8 mouse cellular contexts compared by ENCODE assay signal in genomic region chr3:103858881-103859801, GRCm38 (mm10). TPM values are rescaled to one million over a fixed set of nuclear protein-coding genes. Genes with fewer than 3 reads are reported as not detected.
DNase-seq lines count a peak whose midpoint lies in the region; ATAC-seq and TF ChIP-seq lines count a peak whose summit lies in the region.

TSS of gene Ptpn22 (plus strand) at chr3:103859795.

- DNase-seq in CD4-positive helper T cell, adult 2 months (ENCODE audit: low read depth, low spot score): peak; percentile 75
- no peak for DNase-seq in layer of hippocampus, postnatal 25 days (ENCODE audit: extremely low spot score in 1 of 2, low spot score in 1 of 2)
- DNase-seq in left cerebral cortex, postnatal 25 days (ENCODE audit: low spot score in 2 of 2): no peak

- ATAC-seq in activated CD4-positive, CD25-positive, alpha-beta regulatory T cell, adult 4 months: peak; percentile 11
- ATAC-seq in inflammation-experienced regulatory T-cells, adult 6 months: peak; percentile 22
- ATAC-seq in megakaryocyte-erythroid progenitor cell, adult 5-6 weeks (replicated peaks; ENCODE audit: low FRiP score, low TSS enrichment, poor library complexity, severe bottlenecking): peak; percentile 40
- ATAC-seq in frontal cortex, adult (ENCODE audit: low TSS enrichment): no peak
- no peak for ATAC-seq in intestine, postnatal 0 days

- no peak within 1 kb of the TSS for H3K4me2 ChIP-seq in intestine, postnatal 0 days (replicated peaks; ENCODE audit: low read depth)

- no peaks in the 10 kb centered on the region for H3K36me3 ChIP-seq in intestine, postnatal 0 days (ENCODE audit: control insufficient read depth, insufficient read depth)

- no peak within 1 kb of the TSS for H3K4me3 ChIP-seq in intestine, postnatal 0 days (ENCODE audit: low read depth, low read length)

- no peaks in the 10 kb centered on the region for H3K4me1 ChIP-seq in intestine, postnatal 0 days (replicated peaks; ENCODE audit: control insufficient read depth, insufficient read depth, low read length)

- WGBS in intestine, postnatal 0 days: 70% methylated on average over 12 of the region's 12 CpGs

- H3K9me3 ChIP-seq in intestine, postnatal 0 days (ENCODE audit: control insufficient read depth): no peaks in the 10 kb centered on the region

- H3K27ac ChIP-seq in intestine, postnatal 0 days (ENCODE audit: low read depth, low read length): no peak within 1 kb of the TSS

- no peak within 1 kb of the TSS for H3K9ac ChIP-seq in intestine, postnatal 0 days (ENCODE audit: low read depth, low read length)

- no peak for TF ChIP-seq CTCF in intestine, postnatal 0 days (IDR thresholded peaks at IDR 0.05; ENCODE audit: low read depth)

- no peaks in the 10 kb centered on the region for H3K27me3 ChIP-seq in intestine, postnatal 0 days (replicated peaks; ENCODE audit: control insufficient read depth, insufficient read depth, low read length)

- intact Hi-C loops in left cerebral cortex, postnatal 25 days (cut with DNase I): no loop called here

RNA-seq across cellular contexts. Expression of gene Ptpn22, which starts in this region (rescaled TPM):
- 100 to 1,000 TPM; 302 to 352 TPM for polyA plus RNA-seq in activated CD4-positive, CD25-positive, alpha-beta regulatory T cell, adult 4 months (2017; shearing (Covaris generic))
- 100 to 1,000 TPM; 410 to 567 (median 415) TPM for polyA plus RNA-seq in inflammation-experienced regulatory T-cells, adult 6 months (2017; shearing (Covaris generic))
- 6.7 and 15.5 TPM in 2 replicates for total RNA-seq in megakaryocyte-erythroid progenitor cell, adult 5-6 weeks (2014; fragmentation: Nextera tagmentation)
- 14.0 and 19.4 TPM in 2 replicates for total RNA-seq in megakaryocyte-erythroid progenitor cell, adult 5-6 weeks (2017)
- under 1 TPM; 0.91 to 0.96 TPM for total RNA-seq in layer of hippocampus, postnatal 25 days (2021)
- polyA plus RNA-seq in intestine, postnatal 0 days (2015; fragmentation: Nextera tagmentation; extraction: Ambion mirVana): 1.5 TPM in 2 replicates
- 1 to 10 TPM; 1.2 to 1.7 TPM for total RNA-seq in left cerebral cortex, postnatal 25 days (2021)

Comparison
In these comparisons a context has a peak if more than half of its experiments do, and no peak if none do; other contexts are left out.
1. RNA of gene Ptpn22 (polyA plus RNA-seq): 410 to 567 TPM in inflammation-experienced regulatory T-cells, adult 6 months and 302 to 352 TPM in activated CD4-positive, CD25-positive, alpha-beta regulatory T cell, adult 4 months; 1.5 TPM in intestine, postnatal 0 days; every median in the first group is over 100 times any median in the second.
2. ATAC-seq: peak in activated CD4-positive, CD25-positive, alpha-beta regulatory T cell, adult 4 months (single experiment), inflammation-experienced regulatory T-cells, adult 6 months (single experiment) and megakaryocyte-erythroid progenitor cell, adult 5-6 weeks (single experiment); none in frontal cortex, adult (single experiment) and intestine, postnatal 0 days (single experiment).